Mouse (Mus musculus): ENCODE measurements at regions not wholly inside any gene's neighbourhood (a gene's known extent, or its start where the extent isn't known, plus 50 kb on each side); places are given as distances from the start of the nearest gene placed in this dataset.

DNA sequence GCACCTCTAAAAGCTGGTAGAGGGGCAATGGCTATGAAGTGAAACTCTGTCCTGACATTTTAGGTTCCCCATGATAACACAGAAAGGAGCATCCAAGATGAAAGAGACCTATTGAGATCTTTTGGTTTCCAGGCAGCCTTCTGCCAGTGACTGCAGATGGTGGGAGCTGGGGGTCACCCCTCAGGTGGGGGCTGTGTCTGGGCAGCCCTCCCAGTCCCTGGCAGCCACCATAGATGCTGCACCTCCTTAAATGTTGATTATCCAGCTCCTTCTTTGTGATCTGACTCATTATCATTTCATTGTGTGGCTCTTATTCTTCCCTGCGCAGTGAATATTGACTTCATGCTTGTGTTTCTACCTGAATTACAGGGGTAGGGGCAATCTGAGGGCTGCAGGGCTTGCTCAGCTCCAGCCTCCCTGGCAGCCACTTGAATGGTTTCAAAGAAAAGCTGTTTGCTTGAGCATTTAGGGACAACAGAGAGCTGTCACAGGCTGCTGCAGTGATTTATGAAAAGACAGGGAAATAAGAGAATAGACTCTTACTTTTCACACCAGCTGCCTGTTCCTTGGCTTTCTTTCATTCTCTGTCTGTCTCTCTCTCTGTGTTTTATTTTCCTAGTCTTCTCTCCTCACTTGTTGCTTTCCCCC lies 113.1 kb upstream of the Jag1 start:
- TF ChIP-seq POLR2A (IDR thresholded peaks at IDR 0.05; ENCODE audit: borderline replicate concordance, extremely low read depth, low read depth, low read length) (no peak), CTCF (IDR thresholded peaks at IDR 0.05; ENCODE audit: insufficient read depth, low read length) (no peak)

Data from lung, adult 2 months (tissue).